Mouse (Mus musculus): ENCODE results near the gene Pdlim5.

DNA sequence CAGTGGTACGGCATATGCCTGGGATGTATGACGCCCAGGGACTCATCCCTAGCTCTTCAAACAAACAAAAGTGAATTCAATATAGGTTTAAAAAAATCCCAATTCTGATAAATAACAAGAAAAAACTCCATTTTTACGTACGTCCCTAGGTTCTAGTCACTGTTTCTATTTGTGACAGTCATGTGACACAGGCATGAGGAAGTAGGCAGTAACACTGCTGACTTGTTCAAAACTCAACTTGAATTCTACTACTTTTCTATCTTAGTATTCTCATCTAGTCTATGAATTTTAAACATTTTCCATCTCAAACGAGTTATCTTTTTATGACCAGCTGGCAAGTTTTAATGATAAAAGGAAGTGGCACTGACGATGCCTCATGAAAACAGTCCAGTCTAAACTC lies 122.2 kb downstream of the Pdlim5 start:
- no peak for TF ChIP-seq CTCF (IDR thresholded peaks at IDR 0.05; ENCODE audit: borderline replicate concordance, insufficient read depth, low read length)
- TF ChIP-seq POLR2A (IDR thresholded peaks at IDR 0.05; ENCODE audit: low read depth, low read length) = no peak

Measured in embryonic fibroblast, embryonic 13.5 days (primary cell).